12 mouse cellular contexts compared by ENCODE assay signal in genomic region chr6:52926947-52927346, GRCm38 (mm10).
DNase-seq lines count a peak whose midpoint lies in the region; ATAC-seq and TF ChIP-seq lines count a peak whose summit lies in the region.
"Had no signal": no experiment of that assay in that cellular context is flagged by ENCODE, and none has a peak within 500 bp of the region (broad histone marks: within the 10 kb centered on the region; RNA-seq: fewer than 3 reads in every experiment).

No protein-coding gene starts in this region.

- 68% methylated on average over 4 of the region's 4 CpGs for WGBS in heart, embryonic 11.5 days (ENCODE audit: insufficient replicate concordance)
- 72% methylated on average over 4 of the region's 4 CpGs for WGBS in lung, postnatal 0 days
- 71% methylated on average over 4 of the region's 4 CpGs for WGBS in bone marrow, adult 2 months
- WGBS in small intestine, adult 2 months, result 74% methylated on average over 4 of the region's 4 CpGs

- TF ChIP-seq CTCF in lung, postnatal 0 days (IDR thresholded peaks at IDR 0.05), result peak; percentile 54
- TF ChIP-seq CTCF in bone marrow, adult 2 months (IDR thresholded peaks at IDR 0.05; ENCODE audit: control insufficient read depth, insufficient read depth, low read length), result peak; percentile 33; the same call in 1 of the 2 replicates
- TF ChIP-seq CTCF in small intestine, adult 2 months (IDR thresholded peaks at IDR 0.05; ENCODE audit: extremely low read depth, insufficient read length, insufficient replicate concordance, low read depth, low read length), result peak; percentile 29; the same call in 1 of the 2 replicates

- H3K36me3 ChIP-seq in heart, embryonic 11.5 days (ENCODE audit: control insufficient read depth, insufficient read depth, low read length), result no peaks in the 10 kb centered on the region
- H3K36me3 ChIP-seq in lung, postnatal 0 days (ENCODE audit: insufficient read depth, low read length), result no peaks in the 10 kb centered on the region
- no peaks in the 10 kb centered on the region for H3K36me3 ChIP-seq in small intestine, adult 2 months (ENCODE audit: control insufficient read depth, insufficient read depth, low read length)
- H3K36me3 ChIP-seq: limb, embryonic 15.5 days had no signal

- no peak overlapping the region for H3K4me2 ChIP-seq in heart, embryonic 11.5 days
- no peak overlapping the region for H3K4me2 ChIP-seq in lung, postnatal 0 days (replicated peaks; ENCODE audit: low read depth, low read length)
- H3K4me2 ChIP-seq: limb, embryonic 15.5 days had no signal

- H3K9ac ChIP-seq in heart, embryonic 11.5 days (ENCODE audit: low read depth, low read length), result no peak overlapping the region
- H3K9ac ChIP-seq in lung, postnatal 0 days (replicated peaks; ENCODE audit: low read depth), result no peak overlapping the region
- H3K9ac ChIP-seq: limb, embryonic 15.5 days had no signal

- intact Hi-C loops in heart, postnatal 10 days (cut with DNase I), result loop anchor here (1.0 to 5.0 kb wide), 2 partner anchors 43 to 60 kb away; no protein-coding TSS in a partner anchor
- intact Hi-C loops in left cerebral cortex, postnatal 36 days (cut with DNase I), result loop anchor here (5.0 kb wide), 1 partner anchor 40 kb away; no protein-coding TSS in a partner anchor

- no peaks in the 10 kb centered on the region for H3K9me3 ChIP-seq in heart, embryonic 11.5 days (replicated peaks; ENCODE audit: control insufficient read depth, low read length)
- H3K9me3 ChIP-seq in lung, postnatal 0 days (ENCODE audit: low read length), result no peaks in the 10 kb centered on the region
- H3K9me3 ChIP-seq: limb, embryonic 15.5 days had no signal

- no peak overlapping the region for H3K4me3 ChIP-seq in heart, embryonic 11.5 days (ENCODE audit: low read depth, low read length)
- H3K4me3 ChIP-seq in lung, postnatal 0 days (ENCODE audit: low read depth, low read length), result no peak overlapping the region
- H3K4me3 ChIP-seq in bone marrow, adult 2 months (replicated peaks; ENCODE audit: control insufficient read depth, low read depth, low read length), result no peak overlapping the region
- no peak overlapping the region for H3K4me3 ChIP-seq in small intestine, adult 2 months (ENCODE audit: low read depth, low read length)
- H3K4me3 ChIP-seq: limb, embryonic 15.5 days; myocyte had no signal

- no peak for TF ChIP-seq EP300 in lung, postnatal 0 days (IDR thresholded peaks at IDR 0.05)

- H3K4me1 ChIP-seq in heart, embryonic 11.5 days (ENCODE audit: control insufficient read depth, insufficient read depth, low read length), result no peaks in the 10 kb centered on the region
- no peaks in the 10 kb centered on the region for H3K4me1 ChIP-seq in lung, postnatal 0 days (ENCODE audit: insufficient read depth, low read depth, low read length)
- H3K4me1 ChIP-seq in bone marrow, adult 2 months (ENCODE audit: control insufficient read depth, insufficient read depth, low read length), result no peaks in the 10 kb centered on the region
- H3K4me1 ChIP-seq in small intestine, adult 2 months (ENCODE audit: control insufficient read depth, insufficient read depth, insufficient read length, low read length), result 0 out of 2 replicates have a peak, but pooled peaks cover 1% of the 10 kb centered on the region

- no peaks in the 10 kb centered on the region for H3K27me3 ChIP-seq in heart, embryonic 11.5 days (ENCODE audit: control insufficient read depth, insufficient read depth, low read length)
- H3K27me3 ChIP-seq in lung, postnatal 0 days (replicated peaks; ENCODE audit: insufficient read depth, low read length), result no peaks in the 10 kb centered on the region
- no peaks in the 10 kb centered on the region for H3K27me3 ChIP-seq in small intestine, adult 2 months (ENCODE audit: control insufficient read depth, insufficient read depth, low read length)
- H3K27me3 ChIP-seq: limb, embryonic 15.5 days had no signal

- DNase-seq in heart, postnatal 10 days, result peak; percentile 40 to 50
- no peak for DNase-seq in lung, postnatal 0 days (ENCODE audit: low spot score)
- no peak for DNase-seq in lung, postnatal 4 days
- no peak for DNase-seq in left cerebral cortex, postnatal 36 days (ENCODE audit: low spot score in 2 of 2)
- DNase-seq: gastrocnemius, postnatal 14 days; kidney, adult 8-10 months; right cerebral cortex, postnatal 14 days had no signal

- no peak overlapping the region for H3K27ac ChIP-seq in heart, embryonic 11.5 days (ENCODE audit: low read depth, low read length)
- no peak overlapping the region for H3K27ac ChIP-seq in lung, postnatal 0 days (ENCODE audit: low read length)
- no peak overlapping the region for H3K27ac ChIP-seq in bone marrow, adult 2 months (ENCODE audit: control insufficient read depth, insufficient read depth, low read depth, low read length, poor library complexity)
- no peak overlapping the region for H3K27ac ChIP-seq in small intestine, adult 2 months (ENCODE audit: insufficient read depth, low read depth, low read length)

- ATAC-seq in heart, embryonic 11.5 days (replicated peaks; ENCODE audit: insufficient number of reproducible peaks, low FRiP score, low TSS enrichment), result no peak
- no peak for ATAC-seq in lung, postnatal 0 days

- no peak for TF ChIP-seq POLR2A in bone marrow, adult 2 months (IDR thresholded peaks at IDR 0.05; ENCODE audit: borderline replicate concordance, control insufficient read depth, low read depth, low read length)
- no peak for TF ChIP-seq POLR2A in small intestine, adult 2 months (IDR thresholded peaks at IDR 0.05; ENCODE audit: low read depth, low read length)

Comparison
In these comparisons a context has a peak if more than half of its experiments do, and no peak if none do; other contexts are left out.
1. DNase-seq: peak in heart, postnatal 10 days (2 of 2); none in lung, postnatal 0 days (single experiment), lung, postnatal 4 days (0 of 2) and left cerebral cortex, postnatal 36 days (0 of 2).
2. Peak in every context shown above with its lines, with median percentiles within 50 percentile points of each other: CTCF ChIP-seq.